Comparison of ENCODE assay signal across 8 mouse cellular contexts in genomic region chr1:172261477-172262078, GRCm38 (mm10). TPM values are rescaled to one million over a fixed set of nuclear protein-coding genes. Genes with fewer than 3 reads are reported as not detected.
DNase-seq lines count a peak whose midpoint lies in the region; ATAC-seq and TF ChIP-seq lines count a peak whose summit lies in the region.

Gene Igsf8 (plus strand): TSS chr1:172261641.

- TF ChIP-seq EP300 in MEL (IDR thresholded peaks at IDR 0.05; ENCODE audit: low read depth in 1 of 2, low read length in 2 of 2), result no peak

- H3K9ac ChIP-seq in MEL (ENCODE audit: control insufficient read depth, low read depth, low read length, poor library complexity, severe bottlenecking), result no peak within 1 kb of the TSS
- H3K9ac ChIP-seq in forebrain, embryonic 13.5 days, result peak within 1 kb of the TSS; percentile 34; the same call in 1 of the 2 replicates
- 0 out of 2 replicates have a peak within 1 kb of the TSS, but pooled peaks have one; percentile 1 for H3K9ac ChIP-seq in midbrain, embryonic 12.5 days (replicated peaks)

- 0 out of 2 replicates have a peak, but pooled peaks have one; percentile 58 for ATAC-seq in forebrain, embryonic 13.5 days
- ATAC-seq in midbrain, embryonic 12.5 days (ENCODE audit: low FRiP score, low read depth), result peak; percentile 77

- no peaks in the 10 kb centered on the region for H3K79me2 ChIP-seq in MEL (ENCODE audit: control insufficient read depth, insufficient read depth, low read length, poor library complexity)

- H3K4me2 ChIP-seq in forebrain, embryonic 13.5 days, result peak within 1 kb of the TSS; percentile 25
- peak within 1 kb of the TSS; percentile 27 for H3K4me2 ChIP-seq in midbrain, embryonic 12.5 days (replicated peaks)

- H3K36me3 ChIP-seq in MEL (ENCODE audit: control insufficient read depth in 1 of 2, insufficient read depth in 2 of 2, low read length in 2 of 2), result no peaks in the 10 kb centered on the region
- no peaks in the 10 kb centered on the region for H3K36me3 ChIP-seq in forebrain, embryonic 13.5 days (ENCODE audit: poor library complexity, severe bottlenecking)
- H3K36me3 ChIP-seq in midbrain, embryonic 12.5 days, result no peaks in the 10 kb centered on the region

- H3K27me3 ChIP-seq in MEL (ENCODE audit: control insufficient read depth in 1 of 2, insufficient read depth in 2 of 2, low read length in 2 of 2), result peaks cover 0 to 2% of the 10 kb centered on the region in 2 experiments; a peak in 1 of 4 replicates
- no peaks in the 10 kb centered on the region for H3K27me3 ChIP-seq in forebrain, embryonic 13.5 days
- H3K27me3 ChIP-seq in midbrain, embryonic 12.5 days, result no peaks in the 10 kb centered on the region

- H3K4me3 ChIP-seq in MEL (ENCODE audit: control insufficient read depth in 1 of 2, insufficient read depth in 1 of 2, low read depth in 2 of 2, low read length in 2 of 2), result peak within 1 kb of the TSS in 1 of 2 experiments; percentile 22; a peak in 1 of 4 replicates
- H3K4me3 ChIP-seq in forebrain, embryonic 13.5 days, result no peak within 1 kb of the TSS
- no peak within 1 kb of the TSS for H3K4me3 ChIP-seq in midbrain, embryonic 12.5 days

- 9% methylated on average over 8 of the region's 8 CpGs for WGBS in forebrain, embryonic 13.5 days
- 76% methylated on average over 8 of the region's 8 CpGs for WGBS in large intestine, adult 2 months
- 17% methylated on average over 8 of the region's 8 CpGs for WGBS in midbrain, embryonic 12.5 days

- no peak for TF ChIP-seq RAD21 in MEL (IDR thresholded peaks at IDR 0.05; ENCODE audit: low read depth, low read length)

- H3K27ac ChIP-seq in MEL (ENCODE audit: control insufficient read depth, low read depth, low read length), result no peak within 1 kb of the TSS
- H3K27ac ChIP-seq in forebrain, embryonic 13.5 days, result peak within 1 kb of the TSS; percentile 77
- peak within 1 kb of the TSS; percentile 75 for H3K27ac ChIP-seq in midbrain, embryonic 12.5 days (replicated peaks)

- DNase-seq in heart, adult 8-10 months (ENCODE audit: low spot score), result no peak
- no peak for DNase-seq in heart, adult 18-20 months
- DNase-seq in MEL (ENCODE audit: low read depth, low spot score), result no peak
- no peak for DNase-seq in large intestine, adult 2 months (ENCODE audit: low read depth, low spot score)
- no peak for DNase-seq in cerebellum, postnatal 36 days
- DNase-seq in cerebellum, adult 11 months, result no peak

- H3K4me1 ChIP-seq in MEL (ENCODE audit: control insufficient read depth in 1 of 2, insufficient read depth in 2 of 2, low read length in 2 of 2), result no peaks in the 10 kb centered on the region
- peaks cover 10% of the 10 kb centered on the region for H3K4me1 ChIP-seq in forebrain, embryonic 13.5 days
- H3K4me1 ChIP-seq in midbrain, embryonic 12.5 days, result peaks cover 20% of the 10 kb centered on the region

- no peak for TF ChIP-seq POLR2A in MEL (IDR thresholded peaks at IDR 0.05; ENCODE audit: control insufficient read depth in 1 of 2, insufficient read depth in 1 of 2, low read depth in 1 of 2, low read length in 2 of 2, poor library complexity in 1 of 2)

- H3K9me3 ChIP-seq in MEL (replicated peaks; ENCODE audit: insufficient read depth, low read length), result no peaks in the 10 kb centered on the region
- peaks cover 4% of the 10 kb centered on the region; the same call in 1 of the 2 replicates for H3K9me3 ChIP-seq in forebrain, embryonic 13.5 days (replicated peaks)
- H3K9me3 ChIP-seq in midbrain, embryonic 12.5 days, result no peaks in the 10 kb centered on the region

- no peak for TF ChIP-seq CTCF in MEL (IDR thresholded peaks at IDR 0.05 in 2 of 3, conservative IDR thresholded peaks at IDR 0.05 in 1 of 3; ENCODE audit: control insufficient read depth in 1 of 3, insufficient read depth in 1 of 3, low read depth in 2 of 3, low read length in 3 of 3, poor library complexity in 1 of 3, severe bottlenecking in 1 of 3)

TF ChIP-seq in MEL, 35 proteins besides CTCF, POLR2A, EP300 and RAD21:
- TF ChIP-seq ETS1 (IDR thresholded peaks at IDR 0.05; ENCODE audit: low read depth, low read length) (no peak), ZKSCAN1 (IDR thresholded peaks at IDR 0.05; ENCODE audit: low read depth, low read length) (no peak), SMC3 (IDR thresholded peaks at IDR 0.05; ENCODE audit: low read depth, low read length) (no peak), E2F4 (IDR thresholded peaks at IDR 0.05; ENCODE audit: borderline replicate concordance, low read depth, low read length) (no peak), UBTF (IDR thresholded peaks at IDR 0.05; ENCODE audit: borderline replicate concordance, insufficient read depth, low read depth, low read length) (no peak), TCF12 (IDR thresholded peaks at IDR 0.05; ENCODE audit: low read depth, low read length) (no peak), MAFK (IDR thresholded peaks at IDR 0.05; ENCODE audit: borderline replicate concordance, low read depth, low read length) (no peak), SIN3A (IDR thresholded peaks at IDR 0.05; ENCODE audit: low read length) (no peak), ZMIZ1 (IDR thresholded peaks at IDR 0.05; ENCODE audit: low read depth, low read length) (no peak), POLR2AphosphoS5 (IDR thresholded peaks at IDR 0.05; ENCODE audit: borderline replicate concordance, low read depth, low read length) (no peak), KAT2A (conservative IDR thresholded peaks at IDR 0.05; ENCODE audit: low read depth, low read length) (no peak), CHD1 (IDR thresholded peaks at IDR 0.05; ENCODE audit: low read depth, low read length) (no peak), JUND (IDR thresholded peaks at IDR 0.05; ENCODE audit: low read depth, low read length) (no peak), NELFE (IDR thresholded peaks at IDR 0.05; ENCODE audit: low read depth, low read length) (no peak)

RNA-seq across cellular contexts. Expression of gene Igsf8, which starts in this region (rescaled TPM):
- total RNA-seq in heart, adult 8-10 months (2022), result 10 to 100 TPM in 3 of 4 experiments, 1 to 10 TPM in 1; 9.8 to 12.2 (median 11.5) TPM
- total RNA-seq in heart, adult 18-20 months (2021), result 10 to 100 TPM in 1 of 2 experiments, 1 to 10 TPM in 1; 9.8 to 10.1 TPM
- total RNA-seq in MEL (2012; rRNA removed), result 65.2 and 88.0 TPM in 2 replicates
- 10 to 100 TPM in 1 of 2 experiments, not detected in 1; 97.2 TPM for polyA plus RNA-seq in MEL (2012; ENCODE audit: insufficient read depth in 1 of 2, insufficient read length in 2 of 2, low read depth in 1 of 2, low replicate concordance in 2 of 2, missing spikeins in 1 of 2)
- 164 and 169 TPM in 2 replicates for polyA plus RNA-seq in forebrain, embryonic 13.5 days (2015; fragmentation: Nextera tagmentation; extraction: Ambion mirVana)
- 51.8 and 64.4 TPM in 2 replicates for polyA plus RNA-seq in large intestine, adult 2 months (2012; rRNA removed)
- 103 and 106 TPM in 2 replicates for polyA plus RNA-seq in midbrain, embryonic 12.5 days (2016; fragmentation: Nextera tagmentation; extraction: Ambion mirVana)
